Mouse (Mus musculus): Measurements from ENCODE around the gene Kank2. TPM values are rescaled to one million over a fixed set of nuclear protein-coding genes. Genes with fewer than 3 reads are reported as not detected.
"Not testable (repeated sequence)": the region's sequence is repeated elsewhere in the genome, so short reads cannot be mapped to it uniquely, and the experiment has no call there.

Kank2 gene
- polyA plus RNA-seq, 1 experiment from 2014 or later = 10.3 TPM

DNA sequence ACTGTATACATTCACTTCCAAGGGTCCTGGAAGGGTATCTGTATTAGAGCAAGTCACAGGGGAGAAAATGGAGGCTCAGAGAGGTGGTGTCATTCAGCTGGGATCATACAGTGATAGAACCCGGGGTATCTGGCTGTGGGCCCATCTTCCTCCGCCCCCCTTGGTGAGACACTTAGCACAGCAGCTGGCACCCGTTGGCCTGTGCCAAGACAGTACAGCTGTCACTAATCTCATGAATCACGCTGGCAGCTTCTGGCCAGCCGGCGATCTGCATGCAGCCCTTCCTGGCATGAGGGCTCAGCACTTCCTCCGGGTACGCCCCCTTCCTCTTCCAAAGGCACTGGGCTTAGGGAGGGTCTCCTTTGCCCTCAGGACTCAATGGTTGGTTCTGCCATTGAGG is 5.9 kb downstream of the Kank2 start:
- ATAC-seq (replicated peaks; ENCODE audit: low FRiP score, low read depth) = peak; percentile 21
- Histone ChIP-seq H3K36me3 (ENCODE audit: insufficient read depth, low read length) (peaks cover 36% of the 10 kb centered on the region), H3K27ac (no peak overlapping the region), H3K9ac (ENCODE audit: low read depth, low read length) (no peak overlapping the region), H3K9me3 (replicated peaks; ENCODE audit: low read length) (no peaks in the 10 kb centered on the region), H3K4me2 (ENCODE audit: low read length) (peak overlapping the region; percentile 21), H3K27me3 (ENCODE audit: insufficient read depth, low read length) (no peaks in the 10 kb centered on the region), H3K4me1 (replicated peaks; ENCODE audit: insufficient read depth, low read length) (peaks cover 26% of the 10 kb centered on the region), H3K4me3 (replicated peaks; ENCODE audit: low read depth, low read length) (no peak overlapping the region)
- no peak for TF ChIP-seq CTCF (IDR thresholded peaks at IDR 0.05; ENCODE audit: low read depth)
- DNase-seq (ENCODE audit: low spot score) = peak; percentile 45
- 27% methylated on average over 8 of the region's 8 CpGs for WGBS

DNA sequence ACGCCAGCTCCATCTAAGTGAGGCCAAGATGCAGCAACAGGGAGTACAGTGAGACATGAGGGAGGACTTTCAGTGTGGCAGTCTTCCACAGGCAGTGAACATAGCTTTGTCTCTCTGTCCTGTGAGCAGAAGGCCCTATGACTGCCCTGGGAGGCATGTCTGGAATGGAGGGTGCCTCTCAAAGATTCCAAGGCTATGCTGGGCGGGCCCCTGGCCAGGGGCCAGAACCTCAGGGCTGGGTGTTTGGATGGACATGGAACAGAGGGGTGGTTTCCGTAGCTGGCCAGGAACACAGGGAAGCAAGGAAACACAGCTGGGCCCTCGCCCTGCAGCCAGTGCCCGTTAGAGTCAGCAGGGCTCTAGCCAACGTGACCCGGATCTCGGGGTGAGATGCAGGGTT is 6.7 kb downstream of the Kank2 start:
- no peak overlapping the region for H3K4me3 ChIP-seq (replicated peaks; ENCODE audit: low read depth, low read length)
- ATAC-seq (replicated peaks; ENCODE audit: low FRiP score, low read depth) = no peak

DNA sequence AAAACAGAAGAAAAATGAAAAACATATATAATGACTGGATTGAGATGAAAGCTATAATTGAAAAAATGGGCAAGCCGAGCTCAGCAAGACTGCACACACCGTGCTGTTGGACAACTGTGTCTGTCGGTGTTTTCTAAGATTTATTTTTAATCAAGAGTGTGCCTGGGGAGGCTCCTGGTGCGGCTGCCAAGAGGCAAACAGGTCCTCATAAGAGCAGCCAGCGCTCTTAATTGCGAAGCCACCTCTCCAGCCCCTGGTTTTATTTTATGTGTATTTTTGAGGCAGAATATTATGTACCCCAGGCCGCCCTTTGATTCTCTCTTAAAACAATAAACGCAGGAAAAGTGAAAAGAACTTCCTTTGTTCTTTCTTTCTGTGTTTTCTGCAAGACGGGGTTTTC is 10.3 kb downstream of the Kank2 start:
- WGBS = 66% methylated on average over 9 of the region's 9 CpGs
- DNase-seq (ENCODE audit: low spot score) (no peak), ATAC-seq (replicated peaks; ENCODE audit: low FRiP score, low read depth) (no peak)
- Histone ChIP-seq H3K36me3 (ENCODE audit: insufficient read depth, low read length) (peaks cover 25% of the 10 kb centered on the region), H3K9ac (ENCODE audit: low read depth, low read length) (no peak overlapping the region), H3K27ac (no peak overlapping the region), H3K4me3 (replicated peaks; ENCODE audit: low read depth, low read length) (no peak overlapping the region), H3K4me2 (ENCODE audit: low read length) (no peak overlapping the region), H3K4me1 (replicated peaks; ENCODE audit: insufficient read depth, low read length) (peaks cover 14% of the 10 kb centered on the region), H3K27me3 (ENCODE audit: insufficient read depth, low read length) (no peaks in the 10 kb centered on the region), H3K9me3 (replicated peaks; ENCODE audit: low read length) (no peaks in the 10 kb centered on the region)
- TF ChIP-seq CTCF (IDR thresholded peaks at IDR 0.05; ENCODE audit: low read depth) = no peak

More for the DNA sequence above, 6.7 kb downstream of the Kank2 start:
- TF ChIP-seq CTCF (IDR thresholded peaks at IDR 0.05; ENCODE audit: low read depth) = no peak
- peak; percentile 44 for DNase-seq (ENCODE audit: low spot score)
- Histone ChIP-seq H3K27ac (no peak overlapping the region), H3K27me3 (ENCODE audit: insufficient read depth, low read length) (no peaks in the 10 kb centered on the region), H3K4me1 (replicated peaks; ENCODE audit: insufficient read depth, low read length) (peaks cover 25% of the 10 kb centered on the region), H3K4me2 (ENCODE audit: low read length) (no peak overlapping the region), H3K36me3 (ENCODE audit: insufficient read depth, low read length) (peaks cover 36% of the 10 kb centered on the region), H3K9me3 (replicated peaks; ENCODE audit: low read length) (no peaks in the 10 kb centered on the region), H3K9ac (ENCODE audit: low read depth, low read length) (no peak overlapping the region)
- 70% methylated on average over 8 of the region's 8 CpGs for WGBS

DNA sequence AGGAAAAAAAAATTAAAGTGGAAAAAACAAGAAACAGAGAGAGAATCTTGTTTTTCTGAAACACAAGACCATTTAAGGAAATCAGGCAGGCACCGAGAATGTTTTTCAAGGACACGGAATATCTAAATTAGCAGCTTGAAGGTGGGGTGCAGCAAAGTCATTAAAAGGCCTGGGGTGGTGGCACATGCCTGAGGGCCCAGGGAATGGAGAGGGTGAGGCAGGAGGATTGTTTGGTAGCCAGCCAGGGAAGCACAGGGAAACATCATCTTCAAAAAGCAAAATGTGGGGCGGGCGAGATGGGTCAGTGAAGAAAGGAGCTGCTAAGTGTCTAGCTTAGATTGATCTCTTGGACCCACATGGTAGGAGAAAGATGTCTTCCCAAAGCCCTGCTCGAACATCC is 10.9 kb downstream of the Kank2 start:
- Histone ChIP-seq H3K27ac (no peak overlapping the region), H3K4me3 (replicated peaks; ENCODE audit: low read depth, low read length) (no peak overlapping the region), H3K4me1 (replicated peaks; ENCODE audit: insufficient read depth, low read length) (peaks cover 8% of the 10 kb centered on the region; the same call in 1 of the 2 replicates), H3K4me2 (ENCODE audit: low read length) (no peak overlapping the region), H3K36me3 (ENCODE audit: insufficient read depth, low read length) (peaks cover 20% of the 10 kb centered on the region), H3K9ac (ENCODE audit: low read depth, low read length) (no peak overlapping the region), H3K27me3 (ENCODE audit: insufficient read depth, low read length) (no peaks in the 10 kb centered on the region), H3K9me3 (replicated peaks; ENCODE audit: low read length) (no peaks in the 10 kb centered on the region)
- ATAC-seq (replicated peaks; ENCODE audit: low FRiP score, low read depth) (no peak), DNase-seq (ENCODE audit: low spot score) (no peak)
- WGBS = 57% methylated on average over 5 of the region's 5 CpGs
- no peak for TF ChIP-seq CTCF (IDR thresholded peaks at IDR 0.05; ENCODE audit: low read depth)

DNA sequence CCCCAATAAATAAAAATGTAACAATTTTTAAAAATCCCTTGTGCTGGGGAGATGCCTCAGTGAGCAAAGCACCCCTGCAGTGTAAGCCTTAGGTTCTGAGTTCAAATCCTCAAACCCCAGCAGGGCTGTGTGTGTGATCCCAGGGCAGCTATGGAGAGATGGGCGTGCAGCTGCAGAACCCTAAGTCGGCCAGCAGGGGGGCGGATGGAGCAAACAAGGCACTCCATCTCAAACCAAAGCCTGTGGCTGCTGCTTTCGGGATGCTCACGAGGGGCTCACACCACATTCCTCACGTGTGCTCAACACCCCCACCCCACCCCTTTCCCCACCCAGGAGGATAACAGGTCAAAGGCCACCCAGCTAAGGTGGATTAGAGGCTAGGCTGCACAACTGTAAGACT is 11.6 kb downstream of the Kank2 start:
- Histone ChIP-seq H3K36me3 (ENCODE audit: insufficient read depth, low read length) (peaks cover 24% of the 10 kb centered on the region), H3K4me2 (ENCODE audit: low read length) (no peak overlapping the region), H3K27ac (no peak overlapping the region), H3K9ac (ENCODE audit: low read depth, low read length) (no peak overlapping the region), H3K4me1 (replicated peaks; ENCODE audit: insufficient read depth, low read length) (0 out of 2 replicates have a peak, but pooled peaks cover 4% of the 10 kb centered on the region), H3K4me3 (replicated peaks; ENCODE audit: low read depth, low read length) (no peak overlapping the region), H3K27me3 (ENCODE audit: insufficient read depth, low read length) (no peaks in the 10 kb centered on the region), H3K9me3 (replicated peaks; ENCODE audit: low read length) (no peaks in the 10 kb centered on the region)
- ATAC-seq (replicated peaks; ENCODE audit: low FRiP score, low read depth) (peak; percentile 57), DNase-seq (ENCODE audit: low spot score) (peak; percentile 82)
- peak; percentile 78 for TF ChIP-seq CTCF (IDR thresholded peaks at IDR 0.05; ENCODE audit: low read depth)
- WGBS = 7% methylated on average over 6 of the region's 6 CpGs

DNA sequence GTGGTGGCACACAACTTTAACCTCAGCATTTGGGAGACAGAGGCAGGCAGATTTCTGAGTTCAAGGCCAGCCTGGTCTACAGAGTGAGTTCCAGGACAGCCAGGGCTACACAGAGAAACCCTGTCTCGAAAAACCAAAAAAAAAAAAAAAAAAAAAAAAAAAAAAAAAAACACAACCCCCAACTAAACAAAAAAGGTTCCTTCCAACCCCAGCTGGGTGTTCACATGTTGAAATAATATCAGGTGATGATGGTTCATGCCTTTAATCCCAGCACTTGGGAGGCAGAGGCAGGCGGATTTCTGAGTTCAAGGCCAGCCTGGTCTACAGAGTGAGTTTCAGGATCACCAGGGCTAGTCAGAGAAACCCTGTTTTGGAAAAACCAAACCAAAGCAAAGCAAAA is 12.2 kb downstream of the Kank2 start:
- WGBS = 87% methylated on average over 1 of the region's 2 CpGs
- not testable (repeated sequence) for H3K4me3 ChIP-seq (replicated peaks; ENCODE audit: low read depth, low read length); H3K4me2 ChIP-seq (ENCODE audit: low read length); H3K27me3 ChIP-seq (ENCODE audit: insufficient read depth, low read length); ATAC-seq (replicated peaks; ENCODE audit: low FRiP score, low read depth); DNase-seq (ENCODE audit: low spot score); H3K9ac ChIP-seq (ENCODE audit: low read depth, low read length); H3K4me1 ChIP-seq (replicated peaks; ENCODE audit: insufficient read depth, low read length); H3K9me3 ChIP-seq (replicated peaks; ENCODE audit: low read length); H3K27ac ChIP-seq
- H3K36me3 ChIP-seq (ENCODE audit: insufficient read depth, low read length) = peaks cover 30% of the 10 kb centered on the region

Data from kidney, postnatal 0 days (tissue).